Mouse (Mus musculus) monocyte, adult 5-6 weeks (primary cell): Measurements from ENCODE around the gene Dtnb. TPM values are rescaled to one million over a fixed set of nuclear protein-coding genes. Genes with fewer than 3 reads are reported as not detected.

Source experiments
- ATAC-seq: fragments of 153-309, 156-312 bp; replicated peaks from 2 replicates; pipeline ENCODE4 v1.8.0; 2017; ENCODE audit warnings: mild to moderate bottlenecking; ENCODE audit not compliant: low TSS enrichment, insufficient number of reproducible peaks, severe bottlenecking, poor library complexity, low FRiP score
- total RNA-seq: library from RNA; stranded (forward); fragments of 200-1000, 200-491, 200-594 nt; gene quantifications from 3 replicates; pipeline ENCODE4 v1.2.3, GENCODE M21; 2017

The Dtnb gene
- total RNA-seq, 1 experiment from 2014 or later, result 16.8 TPM

DNA sequence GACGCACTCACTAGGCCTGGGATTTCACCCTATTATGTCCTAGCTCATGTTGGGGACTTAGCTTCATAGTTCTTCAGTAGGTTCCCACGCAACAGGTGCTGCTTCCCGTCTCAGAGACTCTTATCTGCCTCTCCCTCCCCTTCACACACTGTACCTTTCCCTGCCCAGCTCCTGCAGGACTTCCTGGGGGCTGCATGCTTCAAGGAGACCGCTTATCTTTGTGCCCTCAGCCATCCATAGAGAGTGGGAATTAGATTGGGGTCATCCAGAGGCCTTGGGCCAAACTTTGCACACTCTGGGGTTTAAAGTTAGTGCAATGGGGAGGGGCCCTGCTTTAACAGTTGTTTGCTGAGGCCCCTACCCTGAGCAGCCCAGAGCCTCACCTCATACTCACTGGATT lies 212.5 kb downstream of the Dtnb start:
- no peak for ATAC-seq

DNA sequence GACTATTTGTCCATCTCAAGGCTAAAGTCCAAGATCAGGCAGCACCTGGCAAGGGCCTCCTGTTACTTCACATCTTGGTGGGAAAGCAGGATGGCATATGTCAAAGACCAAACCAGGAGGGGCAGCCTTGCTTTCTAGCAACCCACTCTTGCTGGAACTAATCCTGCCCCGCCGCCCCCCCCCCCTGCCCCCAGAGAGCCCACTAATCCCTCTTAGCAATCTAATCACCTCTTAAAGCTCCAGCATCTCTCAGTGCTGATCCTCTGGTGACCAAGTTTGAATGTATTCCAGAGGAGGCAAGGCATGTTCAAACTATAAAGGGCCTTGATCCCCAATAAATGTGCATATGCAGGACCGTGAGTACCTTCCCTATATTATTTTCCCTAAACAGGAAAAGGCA lies 214.9 kb downstream of the Dtnb start:
- ATAC-seq, result no peak

- no peak for ATAC-seq
Measured at GRCm38 (mm10) chr12:3787541-3787940, 215.4 kb downstream of the Dtnb start.

- no peak for ATAC-seq
Measured at GRCm38 (mm10) chr12:3788421-3789051, 216.4 kb downstream of the Dtnb start.

DNA sequence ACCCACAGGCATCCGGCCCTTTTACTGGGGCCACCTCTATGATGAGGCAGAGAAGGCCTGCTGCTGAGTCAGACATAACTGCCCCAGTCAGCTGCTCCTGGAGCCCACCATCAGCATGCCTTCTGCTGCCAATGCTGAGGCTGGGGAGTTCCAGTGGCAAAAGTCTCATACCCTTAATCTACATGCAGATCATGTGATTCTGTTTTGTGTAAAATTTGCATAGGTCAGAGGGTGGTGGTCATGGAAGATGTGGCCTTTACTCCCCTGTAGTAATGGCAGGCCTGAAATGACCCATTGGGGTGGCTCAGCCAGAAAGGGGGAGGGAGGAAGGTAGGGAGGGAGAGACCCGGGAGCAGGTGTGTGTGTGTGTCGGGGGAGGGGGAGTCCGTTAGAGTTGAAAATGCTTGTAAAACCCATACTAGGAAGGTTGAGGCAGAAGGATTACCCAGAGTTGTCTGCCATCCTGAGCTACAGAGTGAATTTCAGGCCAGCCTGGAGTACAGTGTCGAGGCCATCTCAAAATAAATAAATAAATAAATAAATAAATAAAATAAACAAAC lies 217.5 kb downstream of the Dtnb start:
- no peak for ATAC-seq

DNA sequence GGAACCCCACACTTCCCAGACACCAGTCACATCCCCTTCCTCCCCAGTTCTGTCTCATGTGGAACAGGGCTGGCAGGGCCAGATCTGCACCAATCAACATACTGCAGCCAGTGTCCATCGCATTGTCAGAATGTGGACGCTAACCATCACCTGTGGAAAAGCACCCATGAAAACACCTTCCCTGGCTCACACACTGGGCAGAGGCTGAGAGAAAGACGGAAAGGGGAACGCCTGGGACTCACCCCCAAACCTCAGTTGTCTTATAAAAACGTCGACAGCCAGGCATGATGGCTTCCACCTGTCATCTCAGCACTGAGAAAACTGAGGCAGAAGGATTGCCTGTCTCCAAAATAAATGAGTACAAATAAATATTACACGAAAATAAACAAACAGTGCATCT lies 219.1 kb downstream of the Dtnb start:
- ATAC-seq, result no peak

- peak; percentile 99 for ATAC-seq
Measured at GRCm38 (mm10) chr12:3791732-3792131, 219.6 kb downstream of the Dtnb start.

- ATAC-seq, result no peak
Measured at GRCm38 (mm10) chr12:3792248-3792647, 220.1 kb downstream of the Dtnb start.

DNA sequence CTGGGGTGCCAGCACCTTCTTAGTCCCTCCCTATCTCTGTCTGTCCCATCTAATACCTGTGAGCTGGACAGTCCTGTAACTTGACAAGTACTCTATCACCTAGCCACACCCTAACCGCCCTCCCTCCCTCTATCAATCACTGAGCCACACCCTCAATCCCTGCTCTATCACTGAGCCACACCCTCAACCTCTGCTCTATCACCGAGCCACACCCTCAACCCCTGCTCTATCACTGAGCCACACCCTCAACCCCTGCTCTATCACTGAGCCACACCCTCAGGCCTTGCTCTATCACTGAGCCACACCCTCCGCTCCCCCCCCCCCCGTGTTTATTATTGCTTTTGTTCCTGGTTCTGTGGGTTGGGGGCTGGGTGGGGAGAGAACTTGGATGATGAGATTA lies 223.4 kb downstream of the Dtnb start:
- no peak for ATAC-seq

DNA sequence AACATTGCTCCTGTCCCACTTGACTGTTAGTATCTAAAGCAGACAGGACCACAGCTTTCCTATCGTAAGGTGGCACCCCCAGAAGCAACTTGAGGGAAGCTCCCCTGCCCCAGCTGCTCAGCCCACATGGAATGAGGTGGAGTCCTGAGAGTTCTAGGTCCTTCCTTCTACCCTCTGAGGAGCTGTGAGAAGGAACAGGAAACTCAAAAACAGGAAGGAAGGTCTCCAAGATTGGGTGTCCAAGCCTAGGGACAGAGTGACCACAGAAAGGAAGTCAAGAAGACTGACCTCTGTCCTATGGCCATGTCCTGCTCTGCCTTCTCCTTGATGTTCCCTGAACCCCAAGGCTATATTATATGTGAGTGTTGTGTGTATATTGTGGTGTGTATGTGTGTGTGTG lies 227.4 kb downstream of the Dtnb start:
- peak; percentile 67 for ATAC-seq

- ATAC-seq, result no peak; the same call in 1 of the 2 replicates
Measured at GRCm38 (mm10) chr12:3805852-3806251, 233.7 kb downstream of the Dtnb start, which contains the start of gene Dnmt3a. Gene Dnmt3a, plus strand, starts transcription at chr12:3806007.

DNA sequence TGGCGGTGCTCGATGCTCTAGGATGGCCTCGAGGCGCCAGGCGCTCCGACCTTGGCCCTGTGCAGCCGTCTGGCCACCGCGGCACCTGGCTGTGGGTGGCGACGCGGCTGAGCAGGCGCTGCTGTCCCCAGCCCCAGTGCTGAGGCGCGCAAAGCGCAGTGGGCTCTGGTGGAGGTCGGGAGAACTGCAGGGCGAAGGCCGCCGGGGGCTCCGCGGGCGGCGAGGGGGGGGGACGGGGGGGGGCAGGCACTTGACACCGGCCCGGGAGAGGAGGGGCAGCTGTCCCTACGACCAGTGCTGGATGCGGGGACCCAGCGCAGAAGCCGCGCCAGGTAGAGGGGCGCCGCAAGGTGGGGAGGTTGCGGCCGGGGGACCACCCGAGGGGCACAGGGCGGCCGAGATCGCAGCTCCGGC lies 234.1 kb downstream of the Dtnb start:
- ATAC-seq, result peak; percentile 70

DNA sequence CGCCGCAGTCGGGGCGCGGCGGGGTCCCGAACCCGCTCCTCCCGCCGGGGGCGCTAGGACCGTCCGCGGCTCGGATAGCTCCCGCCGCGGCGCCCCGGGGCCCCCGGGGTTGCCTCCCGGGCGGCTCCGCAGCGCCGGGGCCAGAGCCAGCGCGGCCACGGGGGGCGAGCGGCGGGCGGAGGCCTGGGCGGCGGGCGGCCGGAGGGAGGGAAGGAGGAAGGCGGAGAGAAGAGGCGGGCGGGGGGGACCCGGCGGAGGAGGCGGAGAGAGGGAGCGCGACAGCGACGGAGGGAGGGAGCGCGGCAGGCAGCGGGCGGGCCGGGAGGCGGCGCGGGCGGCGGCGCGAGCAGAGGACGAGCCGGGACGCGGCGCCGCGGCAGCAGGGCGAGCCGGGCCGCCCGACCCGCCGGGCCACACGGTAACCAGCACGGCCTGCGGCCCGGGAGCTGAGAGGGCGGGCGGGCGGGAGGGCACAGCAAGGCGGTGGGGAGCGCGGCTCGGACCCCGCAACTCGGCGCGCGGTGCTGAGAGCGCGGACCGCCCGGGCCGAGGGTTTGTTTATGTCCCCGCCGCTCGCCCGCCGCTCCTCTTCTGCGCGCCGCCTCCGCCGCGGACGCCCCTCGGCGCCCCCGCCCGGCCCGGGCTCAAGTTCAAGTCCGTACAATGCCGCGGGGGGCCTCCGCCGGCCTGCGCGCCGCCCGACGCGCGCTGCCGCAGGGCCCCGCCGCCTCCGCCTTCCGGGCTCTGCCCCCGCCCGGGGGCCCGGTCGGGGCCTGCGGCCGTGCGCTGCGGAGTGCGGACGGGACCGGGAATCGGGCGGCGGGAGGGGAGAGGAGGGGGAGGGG lies 234.7 kb downstream of the Dtnb start:
- ATAC-seq, result no peak

GRCm38 (mm10) chr12:3807548-3808395 lies 235.6 kb downstream of the Dtnb start:
- no peak for ATAC-seq

DNA sequence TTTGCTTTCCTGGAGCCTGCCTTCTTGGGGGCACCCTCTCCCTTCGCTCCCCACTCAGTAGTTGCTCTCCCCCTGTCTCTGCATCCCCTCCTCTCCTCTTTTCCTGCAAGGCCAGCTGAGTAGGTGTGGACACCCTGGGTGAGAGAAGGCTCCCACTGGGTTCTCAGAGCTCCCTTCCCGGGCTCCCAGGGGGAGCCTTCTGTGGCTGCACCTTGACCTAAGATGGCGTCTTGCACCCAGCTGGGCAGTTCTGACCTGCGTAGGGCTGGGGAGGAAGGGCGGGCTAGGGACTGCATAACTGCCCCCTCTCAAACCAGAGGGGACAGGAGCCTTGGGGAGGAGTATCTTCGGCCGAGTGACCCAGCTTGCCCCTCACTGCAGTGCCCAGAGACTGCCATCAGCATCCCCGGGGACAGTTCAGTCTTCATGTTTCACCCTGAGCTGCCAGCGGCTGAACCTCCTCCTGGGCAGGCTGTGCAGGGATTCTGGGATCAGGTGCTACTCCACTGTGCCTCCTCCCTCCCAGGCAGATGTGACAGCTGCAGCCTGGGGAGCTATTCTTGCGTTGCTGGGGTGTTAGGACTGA lies 236.3 kb downstream of the Dtnb start:
- no peak for ATAC-seq

- ATAC-seq, result no peak
Measured at GRCm38 (mm10) chr12:3809520-3810180, 237.5 kb downstream of the Dtnb start.

DNA sequence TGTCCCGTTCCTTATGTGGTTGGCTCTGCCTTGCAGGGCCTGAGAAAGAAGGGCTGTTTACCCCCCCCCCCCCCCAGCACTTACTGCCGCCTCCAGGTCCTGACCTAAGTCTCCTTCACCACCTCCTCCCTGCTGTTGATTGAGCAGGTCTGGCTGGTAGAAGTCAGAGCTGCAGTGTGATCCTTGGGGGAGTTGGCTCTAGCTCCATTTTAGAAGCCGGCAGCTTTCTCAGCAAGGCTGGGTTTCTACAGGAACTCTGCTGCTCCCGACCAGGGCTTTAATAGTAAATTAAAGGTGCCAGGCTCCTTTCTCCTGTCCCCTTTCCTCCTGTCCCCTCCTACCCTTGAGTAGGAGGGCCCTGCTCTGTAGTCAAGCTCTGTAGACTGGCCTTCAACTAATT lies 238.3 kb downstream of the Dtnb start:
- ATAC-seq, result no peak

- no peak for ATAC-seq
Measured at GRCm38 (mm10) chr12:3811596-3811995, 239.4 kb downstream of the Dtnb start.
